Mouse (Mus musculus): ENCODE measurements around the gene Enox1.

Enox1 gene

GRCm38 (mm10) chr14:77250652-77251238 lies 94.2 kb downstream of the Enox1 start:
- no peak for TF ChIP-seq GATA4 (IDR thresholded peaks at IDR 0.05; ENCODE audit: insufficient replicate concordance, low read length)

GRCm38 (mm10) chr14:77255201-77255600 lies 98.6 kb downstream of the Enox1 start:
- no peak for TF ChIP-seq GATA4 (IDR thresholded peaks at IDR 0.05; ENCODE audit: insufficient replicate concordance, low read length)

DNA sequence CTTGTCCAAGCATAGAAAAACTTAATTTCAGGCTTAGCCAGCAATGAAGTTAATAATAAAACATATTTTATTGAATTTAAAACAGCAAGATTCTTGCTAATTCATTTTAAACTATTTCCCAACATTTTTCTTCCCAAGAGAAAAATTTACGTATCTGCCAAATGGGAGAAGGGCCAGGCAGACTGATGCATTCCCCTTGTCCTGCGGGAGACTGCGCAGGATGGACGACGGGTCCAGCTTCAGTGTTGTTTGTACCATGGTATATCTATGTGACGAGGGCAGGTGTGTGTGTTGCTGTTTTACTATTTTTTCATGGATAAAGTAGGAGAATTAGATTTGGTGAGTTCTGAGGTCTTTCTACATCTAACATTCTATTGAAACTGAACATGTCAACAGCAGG lies 99.1 kb downstream of the Enox1 start:
- TF ChIP-seq GATA4 (IDR thresholded peaks at IDR 0.05; ENCODE audit: insufficient replicate concordance, low read length): no peak

DNA sequence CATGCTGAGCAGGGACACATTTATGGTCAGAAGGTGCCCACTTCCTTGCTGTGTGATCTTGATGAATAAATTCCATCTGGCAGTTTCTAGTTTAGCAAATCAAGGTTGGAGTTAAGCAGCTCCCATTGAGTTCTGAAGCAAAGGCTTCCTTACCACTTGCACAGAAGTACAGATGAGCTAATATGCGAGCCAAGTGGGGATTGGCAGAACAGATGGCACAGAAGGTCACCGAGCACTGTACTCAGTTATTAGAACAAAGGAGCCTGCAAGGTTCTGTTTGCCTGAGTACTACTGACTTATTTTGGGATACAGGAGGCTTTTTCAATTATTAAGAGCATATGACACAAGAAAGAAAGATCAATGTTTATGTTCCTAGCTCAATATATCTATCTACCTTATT lies 100.4 kb downstream of the Enox1 start:
- no peak for TF ChIP-seq GATA4 (IDR thresholded peaks at IDR 0.05; ENCODE audit: insufficient replicate concordance, low read length)

DNA sequence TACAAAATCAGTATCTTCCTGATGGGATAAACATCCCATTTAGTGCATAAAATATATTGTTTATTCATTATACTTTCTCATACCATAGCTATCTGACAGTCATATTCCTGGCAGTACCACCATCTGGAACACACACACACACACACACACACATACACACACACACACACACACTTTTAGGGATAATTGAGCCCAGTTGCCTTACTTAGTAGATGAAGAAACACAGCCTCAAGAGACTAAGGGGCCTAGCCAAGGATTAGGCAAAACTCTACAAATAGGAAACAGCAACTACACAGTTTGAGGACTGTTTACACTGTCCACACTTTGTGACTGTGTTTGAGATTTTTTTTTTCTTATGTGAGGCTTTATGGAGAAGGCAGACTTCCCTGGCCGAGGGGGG lies 100.9 kb downstream of the Enox1 start:
- no peak for TF ChIP-seq GATA4 (IDR thresholded peaks at IDR 0.05; ENCODE audit: insufficient replicate concordance, low read length)

DNA sequence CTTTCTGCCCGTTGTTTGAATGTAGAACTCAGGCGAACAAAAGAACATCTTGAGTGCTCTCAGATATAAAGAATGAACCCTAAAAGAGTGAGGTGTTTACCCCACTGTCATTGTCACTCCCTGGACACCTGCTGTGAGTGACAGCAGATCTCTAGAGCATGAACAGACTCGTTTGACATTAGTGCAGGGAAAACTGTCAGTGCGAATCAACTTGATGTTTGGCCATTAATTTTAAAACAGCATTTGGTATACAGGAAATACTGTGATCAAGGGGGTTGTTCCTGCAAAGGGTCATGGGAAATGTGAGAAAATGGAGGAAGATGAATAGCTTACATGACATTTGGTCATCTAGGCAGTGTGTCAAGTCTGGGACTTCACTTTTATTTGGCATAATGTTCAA lies 101.6 kb downstream of the Enox1 start:
- no peak for TF ChIP-seq GATA4 (IDR thresholded peaks at IDR 0.05; ENCODE audit: insufficient replicate concordance, low read length)

DNA sequence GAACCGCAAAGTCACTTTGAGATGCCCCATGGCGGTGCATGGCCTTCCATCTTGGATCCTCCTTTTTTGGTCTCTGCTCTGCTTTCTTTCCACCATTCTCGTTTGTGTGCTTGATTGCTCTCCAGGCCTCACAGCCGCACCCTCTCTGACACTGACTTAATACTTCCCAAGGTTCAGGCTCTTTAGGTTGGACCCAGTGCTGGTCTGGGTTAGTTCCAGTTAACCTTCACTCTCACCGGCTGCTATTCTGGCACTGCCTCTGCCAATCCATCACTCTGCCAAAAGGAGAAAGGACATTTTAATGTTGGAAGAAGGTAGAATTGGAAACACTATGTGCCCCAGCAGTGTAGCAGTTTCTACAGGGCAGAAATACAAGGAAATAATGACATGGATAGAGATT lies 103.1 kb downstream of the Enox1 start:
- TF ChIP-seq GATA4 (IDR thresholded peaks at IDR 0.05; ENCODE audit: insufficient replicate concordance, low read length): no peak

- TF ChIP-seq GATA4 (IDR thresholded peaks at IDR 0.05; ENCODE audit: insufficient replicate concordance, low read length): no peak
Measured at GRCm38 (mm10) chr14:77260107-77260506, 103.5 kb downstream of the Enox1 start.

- TF ChIP-seq GATA4 (IDR thresholded peaks at IDR 0.05; ENCODE audit: insufficient replicate concordance, low read length): no peak
Measured at GRCm38 (mm10) chr14:77266805-77267771, 110.5 kb downstream of the Enox1 start.

- TF ChIP-seq GATA4 (IDR thresholded peaks at IDR 0.05; ENCODE audit: insufficient replicate concordance, low read length): no peak
Measured at GRCm38 (mm10) chr14:77272248-77272930, 115.8 kb downstream of the Enox1 start.

DNA sequence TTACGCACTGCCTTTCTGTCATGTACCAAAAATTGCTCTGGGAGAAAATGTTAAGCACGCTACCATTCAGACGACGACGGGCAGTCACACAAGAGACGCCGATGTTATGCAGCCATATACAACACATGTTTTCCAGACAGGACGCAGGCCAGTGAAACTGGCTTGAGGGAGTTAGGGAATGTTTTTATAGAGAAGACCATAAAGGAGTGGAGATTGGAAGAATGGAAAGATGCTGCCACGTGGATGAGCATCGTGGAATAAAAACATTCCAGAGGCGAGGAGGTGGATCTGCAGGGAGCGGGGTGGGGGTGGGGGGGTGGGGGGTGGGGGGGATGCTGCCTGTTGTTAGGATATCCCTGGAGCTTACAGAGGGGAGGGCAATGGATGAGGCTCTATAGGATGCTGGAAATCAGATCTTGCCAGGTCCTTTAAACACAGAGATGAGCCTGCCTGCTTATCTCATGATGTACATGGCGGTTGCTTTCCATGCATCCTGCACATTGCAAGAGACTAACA lies 116.4 kb downstream of the Enox1 start:
- no peak for TF ChIP-seq GATA4 (IDR thresholded peaks at IDR 0.05; ENCODE audit: insufficient replicate concordance, low read length)

GRCm38 (mm10) chr14:77273721-77274120 lies 117.2 kb downstream of the Enox1 start:
- TF ChIP-seq GATA4 (IDR thresholded peaks at IDR 0.05; ENCODE audit: insufficient replicate concordance, low read length): no peak

GRCm38 (mm10) chr14:77275607-77276006 lies 119.0 kb downstream of the Enox1 start:
- TF ChIP-seq GATA4 (IDR thresholded peaks at IDR 0.05; ENCODE audit: insufficient replicate concordance, low read length): no peak

DNA sequence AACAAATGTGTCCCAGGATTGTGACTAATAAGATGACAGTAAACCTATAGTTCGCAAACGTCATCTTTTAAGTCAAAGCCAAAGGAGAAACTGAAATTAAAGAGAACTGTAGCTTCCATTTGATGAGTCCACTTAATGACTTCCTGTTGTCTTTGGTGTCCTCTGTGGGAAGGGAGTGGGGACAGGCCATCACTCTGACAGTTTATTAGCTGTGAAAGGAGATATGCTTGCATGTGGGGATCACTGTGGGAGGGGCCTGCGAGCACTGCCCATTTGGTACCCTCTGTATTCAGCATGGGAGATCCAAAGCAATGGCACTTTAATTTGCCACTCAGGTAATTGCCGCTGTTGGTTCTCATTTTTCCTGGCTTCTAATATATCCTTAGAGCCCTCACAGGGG lies 122.6 kb downstream of the Enox1 start:
- TF ChIP-seq GATA4 (IDR thresholded peaks at IDR 0.05; ENCODE audit: insufficient replicate concordance, low read length): no peak

DNA sequence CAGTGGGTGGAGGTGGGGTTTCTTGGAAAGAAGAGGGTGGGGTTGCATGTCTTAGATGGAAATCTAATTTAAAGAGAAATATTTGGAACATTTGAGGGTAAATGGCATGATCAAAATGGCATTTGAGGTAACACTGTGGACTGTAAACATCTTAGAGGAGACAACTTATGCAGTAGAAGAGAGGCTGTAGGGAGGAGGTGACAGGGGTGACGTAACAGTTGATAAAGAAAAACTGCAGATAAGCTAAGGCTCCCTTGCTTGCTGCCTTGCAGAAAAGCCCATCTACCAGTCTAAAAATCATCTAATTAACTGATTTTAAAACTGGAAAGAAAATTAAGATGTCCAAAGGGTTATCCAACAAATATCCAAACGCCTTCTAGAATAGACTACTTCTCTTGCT lies 123.9 kb downstream of the Enox1 start:
- TF ChIP-seq GATA4 (IDR thresholded peaks at IDR 0.05; ENCODE audit: insufficient replicate concordance, low read length): no peak

- TF ChIP-seq GATA4 (IDR thresholded peaks at IDR 0.05; ENCODE audit: insufficient replicate concordance, low read length): no peak
Measured at GRCm38 (mm10) chr14:77280893-77281292, 124.3 kb downstream of the Enox1 start.
